Mouse (Mus musculus) CD4-positive helper T cell, adult 2 months (primary cell): ENCODE results near the gene Mepce.

Experiments used
- DNase-seq: peaks from one replicate; pipeline ENCODE4 v3.0.0-alpha.2; 2012; ENCODE audit warnings: low read depth, missing footprints, low spot score

Mepce gene

GRCm38 (mm10) chr5:137741023-137741931 lies 46.2 kb downstream of the Mepce start, which contains the start of gene Nyap1:
Gene Nyap1, minus strand, starts transcription at chr5:137741607.
- DNase-seq, result peak; percentile 87

- DNase-seq, result no peak
Measured at GRCm38 (mm10) chr5:137740506-137740905, 46.9 kb downstream of the Mepce start.

- no peak for DNase-seq
Measured at GRCm38 (mm10) chr5:137739471-137739870, 48.0 kb downstream of the Mepce start.

GRCm38 (mm10) chr5:137738516-137738915 lies 48.9 kb downstream of the Mepce start:
- no peak for DNase-seq

- DNase-seq, result no peak
Measured at GRCm38 (mm10) chr5:137737400-137737940, 50.0 kb downstream of the Mepce start.

- no peak for DNase-seq
Measured at GRCm38 (mm10) chr5:137734289-137735061, 53.0 kb downstream of the Mepce start.

GRCm38 (mm10) chr5:137733638-137734288 lies 53.7 kb downstream of the Mepce start:
- DNase-seq, result no peak
